Comparison of ENCODE assay signal across 29 mouse cellular contexts in the genomic region with DNA sequence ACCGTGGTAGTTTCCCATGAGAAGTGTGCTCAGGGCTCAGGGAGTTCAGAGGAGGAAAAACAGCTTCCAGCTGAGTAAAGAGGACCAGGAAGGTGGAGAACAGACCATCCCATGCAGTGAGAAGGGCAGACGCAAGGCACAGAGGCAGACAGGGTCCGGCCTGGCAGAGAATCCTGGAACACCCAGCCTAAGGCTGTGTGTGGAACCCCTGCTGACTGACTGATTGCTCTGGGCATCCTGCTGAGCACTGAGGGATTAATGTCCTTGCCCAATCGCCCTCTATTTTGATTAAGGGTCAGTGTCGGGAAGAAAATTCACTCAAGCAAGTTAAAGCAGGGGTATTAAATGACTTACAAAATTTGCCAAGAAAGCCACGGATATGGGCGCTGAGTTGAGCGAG. TPM values are rescaled to one million over a fixed set of nuclear protein-coding genes. Genes with fewer than 3 reads are reported as not detected.
DNase-seq lines count a peak whose midpoint lies in the region; ATAC-seq and TF ChIP-seq lines count a peak whose summit lies in the region.
"Had no signal": no experiment of that assay in that cellular context is flagged by ENCODE, and none has a peak within 500 bp of the region (broad histone marks: within the 10 kb centered on the region; RNA-seq: fewer than 3 reads in every experiment).

No protein-coding gene starts in this region.

- no peak for ATAC-seq in midbrain, embryonic 13.5 days
- no peak for ATAC-seq in midbrain, embryonic 16.5 days
- ATAC-seq: forebrain, embryonic 15.5 days; hindbrain, embryonic 16.5 days; inflammation-experienced regulatory T-cells, adult 6 months; intestine, embryonic 16.5 days had no signal

- H3K4me1 ChIP-seq in midbrain, embryonic 13.5 days (replicated peaks) = peaks cover 6% of the 10 kb centered on the region
- no peaks in the 10 kb centered on the region for H3K4me1 ChIP-seq in midbrain, embryonic 16.5 days (ENCODE audit: control insufficient read depth, insufficient read depth, low read length)
- peaks cover 2% of the 10 kb centered on the region for H3K4me1 ChIP-seq in ES-Bruce4 (ENCODE audit: control insufficient read depth, insufficient read depth, low read length)
- H3K4me1 ChIP-seq: embryonic facial prominence, embryonic 12.5 days; embryonic facial prominence, embryonic 15.5 days; forebrain, embryonic 15.5 days; heart, embryonic 12.5 days; heart, embryonic 15.5 days; hindbrain, embryonic 10.5 days had no signal

- no peaks in the 10 kb centered on the region for H3K27me3 ChIP-seq in midbrain, embryonic 13.5 days
- no peaks in the 10 kb centered on the region for H3K27me3 ChIP-seq in midbrain, embryonic 16.5 days (ENCODE audit: control insufficient read depth, insufficient read depth, low read depth, low read length)
- H3K27me3 ChIP-seq in ES-Bruce4 (ENCODE audit: control insufficient read depth, insufficient read depth, low read length, poor library complexity, severe bottlenecking) = no peaks in the 10 kb centered on the region
- H3K27me3 ChIP-seq: embryonic facial prominence, embryonic 12.5 days; embryonic facial prominence, embryonic 15.5 days; forebrain, embryonic 15.5 days; heart, embryonic 12.5 days; heart, embryonic 15.5 days had no signal

- DNase-seq in heart, adult 11 months = peak; percentile 15
- no peak for DNase-seq in heart, adult 9 months (ENCODE audit: low spot score in 2 of 2)
- DNase-seq in ovary, postnatal 10 days (ENCODE audit: low spot score) = no peak
- DNase-seq in ovary, postnatal 14 days (ENCODE audit: low spot score) = no peak
- DNase-seq: adrenal gland, postnatal 10 days; adrenal gland, postnatal 36 days; cerebellum, adult 18-20 months; cerebellum, adult 9-10 months; cerebellum, postnatal 14 days; gastrocnemius, postnatal 10 days; gastrocnemius, postnatal 36 days; heart, postnatal 10 days; heart, postnatal 36 days; kidney, adult 18-20 months; kidney, adult 9 months had no signal

- no peak overlapping the region for H3K4me2 ChIP-seq in midbrain, embryonic 13.5 days (replicated peaks)
- H3K4me2 ChIP-seq in midbrain, embryonic 16.5 days (ENCODE audit: low read length) = no peak overlapping the region
- H3K4me2 ChIP-seq: embryonic facial prominence, embryonic 12.5 days; embryonic facial prominence, embryonic 15.5 days; forebrain, embryonic 15.5 days; heart, embryonic 12.5 days; heart, embryonic 15.5 days had no signal

- no peak overlapping the region for H3K4me3 ChIP-seq in midbrain, embryonic 13.5 days (replicated peaks)
- H3K4me3 ChIP-seq in midbrain, embryonic 16.5 days (ENCODE audit: low read depth, low read length) = no peak overlapping the region
- peak overlapping the region; percentile 36 for H3K4me3 ChIP-seq in ES-Bruce4 (ENCODE audit: low read depth, low read length)
- H3K4me3 ChIP-seq: embryonic facial prominence, embryonic 12.5 days; embryonic facial prominence, embryonic 15.5 days; erythroblast, embryonic 14.5 days; forebrain, embryonic 15.5 days; heart, embryonic 12.5 days; heart, embryonic 15.5 days; hindbrain, embryonic 10.5 days had no signal

- TF ChIP-seq CTCF in ES-Bruce4 (IDR thresholded peaks at IDR 0.05; ENCODE audit: low read depth, low read length) = no peak

- peak; percentile 76 for TF ChIP-seq EP300 in ES-Bruce4 (IDR thresholded peaks at IDR 0.05; ENCODE audit: insufficient read depth, low read depth, low read length)

- H3K27ac ChIP-seq in midbrain, embryonic 13.5 days = peak overlapping the region; percentile 36
- H3K27ac ChIP-seq in midbrain, embryonic 16.5 days (ENCODE audit: low read length) = no peak overlapping the region
- H3K27ac ChIP-seq in ES-Bruce4 (ENCODE audit: insufficient read depth, low read length) = no peak overlapping the region
- H3K27ac ChIP-seq: embryonic facial prominence, embryonic 12.5 days; embryonic facial prominence, embryonic 15.5 days; forebrain, embryonic 15.5 days; heart, embryonic 15.5 days had no signal

- H3K9ac ChIP-seq in midbrain, embryonic 13.5 days (replicated peaks) = no peak overlapping the region
- no peak overlapping the region for H3K9ac ChIP-seq in midbrain, embryonic 16.5 days (ENCODE audit: low read depth, low read length)
- no peak overlapping the region for H3K9ac ChIP-seq in ES-Bruce4 (ENCODE audit: low read depth, poor library complexity, severe bottlenecking)
- H3K9ac ChIP-seq: embryonic facial prominence, embryonic 12.5 days; embryonic facial prominence, embryonic 15.5 days; forebrain, embryonic 15.5 days; heart, embryonic 12.5 days; heart, embryonic 15.5 days had no signal

- H3K9me3 ChIP-seq in midbrain, embryonic 13.5 days = no peaks in the 10 kb centered on the region
- no peaks in the 10 kb centered on the region for H3K9me3 ChIP-seq in midbrain, embryonic 16.5 days (replicated peaks; ENCODE audit: control insufficient read depth, low read length, poor library complexity, severe bottlenecking)
- no peaks in the 10 kb centered on the region for H3K9me3 ChIP-seq in ES-Bruce4 (replicated peaks; ENCODE audit: control insufficient read depth, insufficient read depth, low read length, poor library complexity, severe bottlenecking)
- H3K9me3 ChIP-seq: embryonic facial prominence, embryonic 12.5 days; embryonic facial prominence, embryonic 15.5 days; forebrain, embryonic 15.5 days; heart, embryonic 12.5 days; heart, embryonic 15.5 days; hindbrain, embryonic 10.5 days had no signal

- WGBS in midbrain, embryonic 13.5 days = 44% methylated on average over 8 of the region's 8 CpGs
- 41% methylated on average over 8 of the region's 8 CpGs for WGBS in midbrain, embryonic 16.5 days

- TF ChIP-seq POLR2A in ES-Bruce4 (IDR thresholded peaks at IDR 0.05; ENCODE audit: insufficient read depth, low read length) = no peak

- H3K36me3 ChIP-seq in midbrain, embryonic 13.5 days = no peaks in the 10 kb centered on the region
- H3K36me3 ChIP-seq in midbrain, embryonic 16.5 days (ENCODE audit: control insufficient read depth, insufficient read depth, low read length) = no peaks in the 10 kb centered on the region
- no peaks in the 10 kb centered on the region for H3K36me3 ChIP-seq in ES-Bruce4 (ENCODE audit: control insufficient read depth, insufficient read depth, low read length, poor library complexity, severe bottlenecking)
- H3K36me3 ChIP-seq: embryonic facial prominence, embryonic 12.5 days; embryonic facial prominence, embryonic 15.5 days; forebrain, embryonic 15.5 days; heart, embryonic 12.5 days; heart, embryonic 15.5 days; hindbrain, embryonic 10.5 days had no signal

RNA-seq across cellular contexts. Expression of a gene that starts 36.4 kb away (rescaled TPM):
- 1.8 and 2.5 TPM in 2 replicates for polyA plus RNA-seq in midbrain, embryonic 13.5 days (2015; fragmentation: Nextera tagmentation; extraction: Ambion mirVana)
- 1.7 and 2.1 TPM in 2 replicates for polyA plus RNA-seq in midbrain, embryonic 16.5 days (2015; fragmentation: Nextera tagmentation; extraction: Ambion mirVana)
- polyA plus RNA-seq in ES-Bruce4 (2011; ENCODE audit: insufficient read depth, insufficient read length, low read depth, missing spikeins) = not detected in 2 replicates
- polyA plus RNA-seq: C2C12; embryonic facial prominence, embryonic 12.5 days; embryonic facial prominence, embryonic 15.5 days; erythroblast, embryonic 14.5 days; heart, embryonic 12.5 days; inflammation-experienced regulatory T-cells, adult 6 months; intestine, embryonic 16.5 days had no signal
